Mouse (Mus musculus): ENCODE measurements around the gene Sohlh1. TPM values are rescaled to one million over a fixed set of nuclear protein-coding genes. Genes with fewer than 3 reads are reported as not detected.
"Not testable (repeated sequence)": the region's sequence is repeated elsewhere in the genome, so short reads cannot be mapped to it uniquely, and the experiment has no call there.

Gene Sohlh1
- polyA plus RNA-seq, 1 experiment from 2014 or later = not detected

DNA sequence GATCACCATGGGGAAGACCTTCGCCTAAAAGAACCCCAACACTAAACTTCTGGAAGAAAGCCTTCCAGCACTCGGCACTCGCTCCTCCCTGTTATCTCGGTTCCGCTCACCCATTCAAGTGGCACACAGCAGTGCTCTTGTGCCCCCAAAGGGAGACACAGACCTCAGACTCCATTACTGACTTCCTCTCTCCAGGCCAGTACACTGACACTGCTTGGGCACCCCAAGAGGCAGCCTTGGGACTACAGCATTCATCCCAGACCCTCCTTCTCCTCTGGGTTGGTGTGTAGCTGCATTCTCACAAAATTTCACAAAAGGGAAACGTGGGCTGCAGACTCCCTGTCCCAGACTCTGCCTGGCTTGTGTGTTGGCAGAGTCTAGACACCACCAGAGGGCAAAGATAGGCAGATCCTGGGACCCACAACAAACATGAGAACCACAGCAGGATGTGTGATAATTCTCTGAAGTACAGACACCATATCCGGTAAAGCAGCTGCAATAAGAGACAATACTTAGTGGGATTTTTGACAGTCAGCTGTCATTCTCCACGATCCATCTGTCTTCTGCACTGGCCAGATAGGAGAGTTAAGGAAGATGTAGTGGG, 18.6 kb downstream of the Sohlh1 start:
- no peak overlapping the region for H3K27ac ChIP-seq (ENCODE audit: low read length)
- no peaks in the 10 kb centered on the region for H3K27me3 ChIP-seq (ENCODE audit: control insufficient read depth, insufficient read depth, low read depth, low read length)
- H3K9ac ChIP-seq (ENCODE audit: low read depth, low read length) = no peak overlapping the region
- no peak for ATAC-seq
- H3K9me3 ChIP-seq (replicated peaks; ENCODE audit: control insufficient read depth, low read length, poor library complexity, severe bottlenecking) = no peaks in the 10 kb centered on the region
- WGBS = 75% methylated on average over 8 of the region's 8 CpGs
- no peak overlapping the region for H3K4me2 ChIP-seq (ENCODE audit: low read length)
- no peaks in the 10 kb centered on the region for H3K4me1 ChIP-seq (ENCODE audit: control insufficient read depth, insufficient read depth, low read length)
- H3K4me3 ChIP-seq (ENCODE audit: low read depth, low read length) = no peak overlapping the region
- H3K36me3 ChIP-seq (ENCODE audit: control insufficient read depth, insufficient read depth, low read length) = no peaks in the 10 kb centered on the region

GRCm38 (mm10) chr2:25824751-25825150, 22.3 kb downstream of the Sohlh1 start:
- 91% methylated on average over 3 of the region's 3 CpGs for WGBS
- no peak overlapping the region for H3K4me3 ChIP-seq (ENCODE audit: low read depth, low read length)

GRCm38 (mm10) chr2:25822806-25823205, 24.2 kb downstream of the Sohlh1 start, which contains the start of gene Lcn9:
TSS of gene Lcn9 (plus strand) at chr2:25823153.
- 75% methylated on average over 1 of the region's 1 CpGs for WGBS
- H3K27me3 ChIP-seq (ENCODE audit: control insufficient read depth, insufficient read depth, low read depth, low read length) = no peaks in the 10 kb centered on the region

More at GRCm38 (mm10) chr2:25824751-25825150, 22.3 kb downstream of the Sohlh1 start:
- no peaks in the 10 kb centered on the region for H3K36me3 ChIP-seq (ENCODE audit: control insufficient read depth, insufficient read depth, low read length)
- H3K27me3 ChIP-seq (ENCODE audit: control insufficient read depth, insufficient read depth, low read depth, low read length) = no peaks in the 10 kb centered on the region
- no peak overlapping the region for H3K9ac ChIP-seq (ENCODE audit: low read depth, low read length)
- ATAC-seq = no peak
- no peaks in the 10 kb centered on the region for H3K9me3 ChIP-seq (replicated peaks; ENCODE audit: control insufficient read depth, low read length, poor library complexity, severe bottlenecking)
- H3K27ac ChIP-seq (ENCODE audit: low read length) = no peak overlapping the region
- H3K4me1 ChIP-seq (ENCODE audit: control insufficient read depth, insufficient read depth, low read length) = no peaks in the 10 kb centered on the region
- H3K4me2 ChIP-seq (ENCODE audit: low read length) = no peak overlapping the region

GRCm38 (mm10) chr2:25815748-25816147, 31.3 kb downstream of the Sohlh1 start, which contains the start of gene Glt6d1:
TSS of gene Glt6d1 (minus strand) at chr2:25815848.
- not testable (repeated sequence) for H3K4me3 ChIP-seq (ENCODE audit: low read depth, low read length); ATAC-seq; H3K27ac ChIP-seq (ENCODE audit: low read length); H3K27me3 ChIP-seq (ENCODE audit: control insufficient read depth, insufficient read depth, low read depth, low read length); H3K9ac ChIP-seq (ENCODE audit: low read depth, low read length); H3K4me2 ChIP-seq (ENCODE audit: low read length); H3K4me1 ChIP-seq (ENCODE audit: control insufficient read depth, insufficient read depth, low read length); H3K9me3 ChIP-seq (replicated peaks; ENCODE audit: control insufficient read depth, low read length, poor library complexity, severe bottlenecking); H3K36me3 ChIP-seq (ENCODE audit: control insufficient read depth, insufficient read depth, low read length)
- WGBS = 74% methylated on average over 1 of the region's 1 CpGs

More at GRCm38 (mm10) chr2:25822806-25823205, 24.2 kb downstream of the Sohlh1 start, which contains the start of gene Lcn9:
- H3K9ac ChIP-seq (ENCODE audit: low read depth, low read length) = no peak within 1 kb of the TSS
- no peaks in the 10 kb centered on the region for H3K36me3 ChIP-seq (ENCODE audit: control insufficient read depth, insufficient read depth, low read length)
- no peak within 1 kb of the TSS for H3K27ac ChIP-seq (ENCODE audit: low read length)
- no peaks in the 10 kb centered on the region for H3K4me1 ChIP-seq (ENCODE audit: control insufficient read depth, insufficient read depth, low read length)
- no peak within 1 kb of the TSS for H3K4me2 ChIP-seq (ENCODE audit: low read length)
- H3K4me3 ChIP-seq (ENCODE audit: low read depth, low read length) = no peak within 1 kb of the TSS
- no peak for ATAC-seq
- H3K9me3 ChIP-seq (replicated peaks; ENCODE audit: control insufficient read depth, low read length, poor library complexity, severe bottlenecking) = no peaks in the 10 kb centered on the region

GRCm38 (mm10) chr2:25813364-25813763, 33.7 kb downstream of the Sohlh1 start:
- no peaks in the 10 kb centered on the region for H3K4me1 ChIP-seq (ENCODE audit: control insufficient read depth, insufficient read depth, low read length)
- no peaks in the 10 kb centered on the region for H3K36me3 ChIP-seq (ENCODE audit: control insufficient read depth, insufficient read depth, low read length)
- no peak overlapping the region for H3K4me2 ChIP-seq (ENCODE audit: low read length)
- WGBS = 84% methylated on average over 5 of the region's 5 CpGs
- H3K9me3 ChIP-seq (replicated peaks; ENCODE audit: control insufficient read depth, low read length, poor library complexity, severe bottlenecking) = no peaks in the 10 kb centered on the region
- no peak for ATAC-seq
- H3K27ac ChIP-seq (ENCODE audit: low read length) = no peak overlapping the region
- H3K4me3 ChIP-seq (ENCODE audit: low read depth, low read length) = no peak overlapping the region
- no peak overlapping the region for H3K9ac ChIP-seq (ENCODE audit: low read depth, low read length)
- no peaks in the 10 kb centered on the region for H3K27me3 ChIP-seq (ENCODE audit: control insufficient read depth, insufficient read depth, low read depth, low read length)

DNA sequence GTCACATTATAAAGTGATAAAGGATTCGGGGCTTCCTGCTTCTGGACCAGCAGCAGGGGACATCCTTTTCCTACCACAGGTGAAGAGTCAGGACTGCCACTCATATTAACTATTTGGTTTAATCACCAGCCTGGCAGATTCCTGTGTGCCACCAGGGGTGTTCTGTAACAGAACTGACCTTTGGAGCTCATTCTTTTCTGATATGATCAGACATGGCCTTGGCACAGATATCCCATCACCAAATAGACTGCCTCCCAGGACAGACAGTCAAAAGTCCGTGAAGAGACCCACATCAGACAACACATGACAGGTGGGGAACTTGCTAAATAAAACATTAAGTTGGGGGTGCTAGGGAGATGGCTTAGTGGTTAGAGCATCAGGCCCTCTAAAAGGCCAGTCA, 35.3 kb downstream of the Sohlh1 start:
- Histone ChIP-seq H3K4me1 (ENCODE audit: control insufficient read depth, insufficient read depth, low read length) (no peaks in the 10 kb centered on the region), H3K4me2 (ENCODE audit: low read length) (no peak overlapping the region), H3K27ac (ENCODE audit: low read length) (no peak overlapping the region), H3K36me3 (ENCODE audit: control insufficient read depth, insufficient read depth, low read length) (no peaks in the 10 kb centered on the region), H3K4me3 (ENCODE audit: low read depth, low read length) (no peak overlapping the region), H3K9ac (ENCODE audit: low read depth, low read length) (no peak overlapping the region), H3K9me3 (replicated peaks; ENCODE audit: control insufficient read depth, low read length, poor library complexity, severe bottlenecking) (no peaks in the 10 kb centered on the region), H3K27me3 (ENCODE audit: control insufficient read depth, insufficient read depth, low read depth, low read length) (no peaks in the 10 kb centered on the region)
- 72% methylated on average over 2 of the region's 2 CpGs for WGBS
- no peak for ATAC-seq

- no peaks in the 10 kb centered on the region for H3K36me3 ChIP-seq (ENCODE audit: control insufficient read depth, insufficient read depth, low read length)
- WGBS = 33% methylated on average over 5 of the region's 5 CpGs
- H3K4me2 ChIP-seq (ENCODE audit: low read length) = no peak overlapping the region
- no peak overlapping the region for H3K27ac ChIP-seq (ENCODE audit: low read length)
- no peaks in the 10 kb centered on the region for H3K27me3 ChIP-seq (ENCODE audit: control insufficient read depth, insufficient read depth, low read depth, low read length)
- no peaks in the 10 kb centered on the region for H3K9me3 ChIP-seq (replicated peaks; ENCODE audit: control insufficient read depth, low read length, poor library complexity, severe bottlenecking)
- H3K4me3 ChIP-seq (ENCODE audit: low read depth, low read length) = no peak overlapping the region
- no peak for ATAC-seq
- no peaks in the 10 kb centered on the region; the same call in none of the 2 replicates for H3K4me1 ChIP-seq (ENCODE audit: control insufficient read depth, insufficient read depth, low read length)
- no peak overlapping the region for H3K9ac ChIP-seq (ENCODE audit: low read depth, low read length)
Observed at GRCm38 (mm10) chr2:25798065-25798464, 49.0 kb downstream of the Sohlh1 start.

- no peak overlapping the region for H3K9ac ChIP-seq (ENCODE audit: low read depth, low read length)
- no peaks in the 10 kb centered on the region for H3K9me3 ChIP-seq (replicated peaks; ENCODE audit: control insufficient read depth, low read length, poor library complexity, severe bottlenecking)
- no peak overlapping the region for H3K4me3 ChIP-seq (ENCODE audit: low read depth, low read length)
- no peak for ATAC-seq
- H3K36me3 ChIP-seq (ENCODE audit: control insufficient read depth, insufficient read depth, low read length) = no peaks in the 10 kb centered on the region
- H3K4me1 ChIP-seq (ENCODE audit: control insufficient read depth, insufficient read depth, low read length) = no peaks in the 10 kb centered on the region; the same call in none of the 2 replicates
- WGBS = 51% methylated on average over 2 of the region's 2 CpGs
- H3K27me3 ChIP-seq (ENCODE audit: control insufficient read depth, insufficient read depth, low read depth, low read length) = no peaks in the 10 kb centered on the region
- H3K27ac ChIP-seq (ENCODE audit: low read length) = no peak overlapping the region
- no peak overlapping the region for H3K4me2 ChIP-seq (ENCODE audit: low read length)
Observed at GRCm38 (mm10) chr2:25797635-25798034, 49.4 kb downstream of the Sohlh1 start.

Data from midbrain, embryonic 16.5 days (tissue).